In genomic region chr5:143572195-143572594, GRCm38 (mm10) we compare ENCODE assay signal across 10 mouse cellular contexts. TPM values are rescaled to one million over a fixed set of nuclear protein-coding genes. Genes with fewer than 3 reads are reported as not detected.
DNase-seq lines count a peak whose midpoint lies in the region; ATAC-seq and TF ChIP-seq lines count a peak whose summit lies in the region.
"Had no signal": no experiment of that assay in that cellular context is flagged by ENCODE, and none has a peak within 500 bp of the region (broad histone marks: within the 10 kb centered on the region; RNA-seq: fewer than 3 reads in every experiment).

No protein-coding gene starts in this region.

- ATAC-seq in intestine, postnatal 0 days: 0 out of 2 replicates have a peak, but pooled peaks have one; percentile 26
- peak; percentile 65 for ATAC-seq in lung, embryonic 16.5 days (ENCODE audit: low read depth)
- ATAC-seq in midbrain, embryonic 13.5 days: no peak
- no peak for ATAC-seq in erythroid progenitor cell, adult 5-6 weeks (replicated peaks; ENCODE audit: low FRiP score, poor library complexity, severe bottlenecking)
- ATAC-seq: midbrain, embryonic 16.5 days had no signal

- H3K9me3 ChIP-seq in intestine, postnatal 0 days (ENCODE audit: control insufficient read depth): no peaks in the 10 kb centered on the region
- no peaks in the 10 kb centered on the region for H3K9me3 ChIP-seq in lung, embryonic 16.5 days (ENCODE audit: control insufficient read depth, low read length)
- H3K9me3 ChIP-seq in midbrain, embryonic 13.5 days: no peaks in the 10 kb centered on the region
- H3K9me3 ChIP-seq in forebrain, embryonic 10.5 days: no peaks in the 10 kb centered on the region

- TF ChIP-seq CTCF in intestine, postnatal 0 days (IDR thresholded peaks at IDR 0.05; ENCODE audit: low read depth): no peak

- DNase-seq in adrenal gland, adult 8-10 months: peak; percentile 43
- DNase-seq in gastrocnemius, adult 8-10 months (ENCODE audit: low spot score in 2 of 2): peak; percentile 73 to 77
- no peak for DNase-seq in ovary, adult 18-20 months (ENCODE audit: low spot score)
- no peak for DNase-seq in forebrain, embryonic 10.5 days (ENCODE audit: extremely low spot score, low spot score)
- DNase-seq: layer of hippocampus, adult 9-11 months had no signal

- 63% methylated on average over 5 of the region's 5 CpGs for WGBS in intestine, postnatal 0 days
- WGBS in lung, embryonic 16.5 days: 42% methylated on average over 5 of the region's 5 CpGs
- 88% methylated on average over 5 of the region's 5 CpGs for WGBS in midbrain, embryonic 13.5 days
- 79% methylated on average over 5 of the region's 5 CpGs for whole genome bisulfite sequencing in forebrain, embryonic 10.5 days

- H3K9ac ChIP-seq in intestine, postnatal 0 days (ENCODE audit: low read depth, low read length): no peak overlapping the region
- no peak overlapping the region for H3K9ac ChIP-seq in lung, embryonic 16.5 days (ENCODE audit: low read length)
- H3K9ac ChIP-seq in midbrain, embryonic 13.5 days (replicated peaks): no peak overlapping the region

- H3K36me3 ChIP-seq in intestine, postnatal 0 days (ENCODE audit: control insufficient read depth, insufficient read depth): no peaks in the 10 kb centered on the region
- H3K36me3 ChIP-seq in lung, embryonic 16.5 days (ENCODE audit: control insufficient read depth, insufficient read depth, low read length): no peaks in the 10 kb centered on the region
- H3K36me3 ChIP-seq in midbrain, embryonic 13.5 days: no peaks in the 10 kb centered on the region
- H3K36me3 ChIP-seq in forebrain, embryonic 10.5 days (replicated peaks): no peaks in the 10 kb centered on the region

- no peak overlapping the region for H3K27ac ChIP-seq in intestine, postnatal 0 days (ENCODE audit: low read depth, low read length)
- H3K27ac ChIP-seq in lung, embryonic 16.5 days (ENCODE audit: low read length): peak overlapping the region; percentile 69
- H3K27ac ChIP-seq in midbrain, embryonic 13.5 days: no peak overlapping the region
- H3K27ac ChIP-seq in forebrain, embryonic 10.5 days: no peak overlapping the region

- no peak overlapping the region for H3K4me2 ChIP-seq in intestine, postnatal 0 days (replicated peaks; ENCODE audit: low read depth)
- no peak overlapping the region for H3K4me2 ChIP-seq in lung, embryonic 16.5 days (ENCODE audit: low read depth, low read length)
- H3K4me2 ChIP-seq in midbrain, embryonic 13.5 days (replicated peaks): no peak overlapping the region

- no peak overlapping the region for H3K4me3 ChIP-seq in intestine, postnatal 0 days (ENCODE audit: low read depth, low read length)
- no peak overlapping the region for H3K4me3 ChIP-seq in lung, embryonic 16.5 days (ENCODE audit: low read length)
- H3K4me3 ChIP-seq in midbrain, embryonic 13.5 days (replicated peaks): no peak overlapping the region
- H3K4me3 ChIP-seq in forebrain, embryonic 10.5 days: no peak overlapping the region

- no peaks in the 10 kb centered on the region for H3K27me3 ChIP-seq in intestine, postnatal 0 days (replicated peaks; ENCODE audit: control insufficient read depth, insufficient read depth, low read length)
- H3K27me3 ChIP-seq in lung, embryonic 16.5 days (ENCODE audit: control insufficient read depth, insufficient read depth, low read depth, low read length): no peaks in the 10 kb centered on the region
- H3K27me3 ChIP-seq in midbrain, embryonic 13.5 days: no peaks in the 10 kb centered on the region
- H3K27me3 ChIP-seq in forebrain, embryonic 10.5 days (ENCODE audit: poor library complexity, severe bottlenecking): no peaks in the 10 kb centered on the region

- no peaks in the 10 kb centered on the region for H3K4me1 ChIP-seq in intestine, postnatal 0 days (replicated peaks; ENCODE audit: control insufficient read depth, insufficient read depth, low read length)
- peaks cover 16% of the 10 kb centered on the region for H3K4me1 ChIP-seq in lung, embryonic 16.5 days (replicated peaks; ENCODE audit: control insufficient read depth, insufficient read depth, low read length)
- H3K4me1 ChIP-seq in midbrain, embryonic 13.5 days (replicated peaks): no peaks in the 10 kb centered on the region
- no peaks in the 10 kb centered on the region for H3K4me1 ChIP-seq in forebrain, embryonic 10.5 days

RNA-seq across cellular contexts. Expression of gene Rac1, which starts 44.4 kb away (rescaled TPM):
- total RNA-seq in adrenal gland, adult 8-10 months (2022): 100 to 1,000 TPM; 348 to 401 (median 358) TPM
- total RNA-seq in gastrocnemius, adult 8-10 months (2022): 100 to 1,000 TPM; 211 to 247 (median 228) TPM
- 375 and 413 TPM in 2 replicates for polyA plus RNA-seq in intestine, postnatal 0 days (2015; fragmentation: Nextera tagmentation; extraction: Ambion mirVana)
- polyA plus RNA-seq in lung, embryonic 16.5 days (2015; fragmentation: Nextera tagmentation; extraction: Ambion mirVana): 329 and 475 TPM in 2 replicates
- polyA plus RNA-seq in midbrain, embryonic 13.5 days (2015; fragmentation: Nextera tagmentation; extraction: Ambion mirVana): 334 and 373 TPM in 2 replicates
- 195 and 254 TPM in 2 replicates for total RNA-seq in erythroid progenitor cell, adult 5-6 weeks (2015; ENCODE audit: low replicate concordance)
- 40.0 and 104 TPM in 2 replicates for total RNA-seq in erythroid progenitor cell, adult 5-6 weeks (2017; ENCODE audit: low replicate concordance)
- polyA plus RNA-seq in forebrain, embryonic 10.5 days (2016; fragmentation: Nextera tagmentation; extraction: Ambion mirVana): 346 and 370 TPM in 2 replicates

RNA-seq across cellular contexts. Expression of gene Cyth3, which starts 50.1 kb away (rescaled TPM):
- total RNA-seq in adrenal gland, adult 8-10 months (2022): 100 to 1,000 TPM; 134 to 193 (median 146) TPM
- total RNA-seq in gastrocnemius, adult 8-10 months (2022): 10 to 100 TPM in 1 of 4 experiments, 1 to 10 TPM in 3; 5.8 to 10.3 (median 9.2) TPM
- 21.1 and 22.6 TPM in 2 replicates for polyA plus RNA-seq in intestine, postnatal 0 days (2015; fragmentation: Nextera tagmentation; extraction: Ambion mirVana)
- 61.5 and 65.7 TPM in 2 replicates for polyA plus RNA-seq in lung, embryonic 16.5 days (2015; fragmentation: Nextera tagmentation; extraction: Ambion mirVana)
- 29.2 and 31.5 TPM in 2 replicates for polyA plus RNA-seq in midbrain, embryonic 13.5 days (2015; fragmentation: Nextera tagmentation; extraction: Ambion mirVana)
- 42.2 and 63.7 TPM in 2 replicates for total RNA-seq in erythroid progenitor cell, adult 5-6 weeks (2015; ENCODE audit: low replicate concordance)
- 53.3 and 72.6 TPM in 2 replicates for total RNA-seq in erythroid progenitor cell, adult 5-6 weeks (2017; ENCODE audit: low replicate concordance)
- polyA plus RNA-seq in forebrain, embryonic 10.5 days (2016; fragmentation: Nextera tagmentation; extraction: Ambion mirVana): 31.2 and 31.6 TPM in 2 replicates

Comparison
In these comparisons a context has a peak if more than half of its experiments do, and no peak if none do; other contexts are left out.
1. DNase-seq: peak in adrenal gland, adult 8-10 months (single experiment) and gastrocnemius, adult 8-10 months (2 of 2); none in ovary, adult 18-20 months (single experiment) and forebrain, embryonic 10.5 days (single experiment).
2. ATAC-seq: peak in intestine, postnatal 0 days (single experiment) and lung, embryonic 16.5 days (single experiment); none in midbrain, embryonic 13.5 days (single experiment) and erythroid progenitor cell, adult 5-6 weeks (single experiment).